Mouse (Mus musculus) midbrain, embryonic 10.5 days (tissue): ENCODE results near the gene Atp6v1f. TPM values are rescaled to one million over a fixed set of nuclear protein-coding genes. Genes with fewer than 3 reads are reported as not detected.

ENCODE experiments used
- DNase-seq: peaks from one replicate; pipeline ENCODE4 v3.0.0-alpha.2; 2017; ENCODE audit warnings: low spot score
- H3K27ac ChIP-seq: fragments of 300-500 bp; sonication (generic); replicated peaks from 2 replicates; pipeline ENCODE4 v1.5.1; 2016; ENCODE audit warnings: mild to moderate bottlenecking
- H3K27me3 ChIP-seq: fragments of 300-500 bp; sonication (generic); 2 replicates; pipeline ENCODE4 v1.6.1; 2016; ENCODE audit warnings: low read depth, mild to moderate bottlenecking; ENCODE audit not compliant: poor library complexity, severe bottlenecking
- H3K36me3 ChIP-seq: fragments of 300-500 bp; sonication (generic); 2 replicates; pipeline ENCODE4 v1.6.1; 2016; ENCODE audit warnings: mild to moderate bottlenecking, moderate library complexity
- H3K4me1 ChIP-seq: fragments of 300-500 bp; sonication (generic); 2 replicates; pipeline ENCODE4 v1.6.1; 2016
- H3K4me3 ChIP-seq: fragments of 300-500 bp; sonication (generic); 2 replicates; pipeline ENCODE4 v1.5.1; 2016; ENCODE audit warnings: mild to moderate bottlenecking, moderate library complexity
- H3K9me3 ChIP-seq: fragments of 300-500 bp; sonication (generic); replicated peaks from 2 replicates; pipeline ENCODE4 v1.6.1; 2016; ENCODE audit warnings: mild to moderate bottlenecking
- WGBS: fragments of 180-500 bp; shearing (Covaris S2); methylation state at CpG from one replicate; pipeline ENCODE4 v1.1.7; 2016; 5-methylcytosine and 5-hydroxymethylcytosine counted together
- polyA plus RNA-seq: library from polyadenylated mRNA; unstranded; fragments of >200 nt; fragmentation: Nextera tagmentation; extraction: Ambion mirVana; gene quantifications from 2 replicates; pipeline ENCODE4 v1.2.1, GENCODE M21; 2016

Gene Atp6v1f
- polyA plus RNA-seq, 1 experiment from 2014 or later, result 202 TPM

- DNase-seq, result peak; percentile 84
- H3K27ac ChIP-seq, result peak overlapping the region; percentile 76
- no peaks in the 10 kb centered on the region for H3K9me3 ChIP-seq
- peaks cover 39% of the 10 kb centered on the region for H3K27me3 ChIP-seq
- H3K36me3 ChIP-seq, result peaks cover 23% of the 10 kb centered on the region
- H3K4me1 ChIP-seq, result peaks cover 18% of the 10 kb centered on the region
- WGBS, result 2% methylated on average over 33 of the region's 33 CpGs
- H3K4me3 ChIP-seq, result peak overlapping the region; percentile 65
Measured at GRCm38 (mm10) chr6:29473941-29474691, 6.6 kb downstream of the Atp6v1f start.

GRCm38 (mm10) chr6:29474736-29475135 is 7.2 kb downstream of the Atp6v1f start:
- 0 out of 2 replicates have a peak overlapping the region, but pooled peaks have one; percentile 65 for H3K4me3 ChIP-seq
- H3K36me3 ChIP-seq, result peaks cover 21% of the 10 kb centered on the region
- no peak overlapping the region for H3K27ac ChIP-seq
- peaks cover 18% of the 10 kb centered on the region for H3K4me1 ChIP-seq
- H3K9me3 ChIP-seq, result no peaks in the 10 kb centered on the region
- H3K27me3 ChIP-seq, result peaks cover 39% of the 10 kb centered on the region
- no peak for DNase-seq
- 48% methylated on average over 2 of the region's 2 CpGs for WGBS

DNA sequence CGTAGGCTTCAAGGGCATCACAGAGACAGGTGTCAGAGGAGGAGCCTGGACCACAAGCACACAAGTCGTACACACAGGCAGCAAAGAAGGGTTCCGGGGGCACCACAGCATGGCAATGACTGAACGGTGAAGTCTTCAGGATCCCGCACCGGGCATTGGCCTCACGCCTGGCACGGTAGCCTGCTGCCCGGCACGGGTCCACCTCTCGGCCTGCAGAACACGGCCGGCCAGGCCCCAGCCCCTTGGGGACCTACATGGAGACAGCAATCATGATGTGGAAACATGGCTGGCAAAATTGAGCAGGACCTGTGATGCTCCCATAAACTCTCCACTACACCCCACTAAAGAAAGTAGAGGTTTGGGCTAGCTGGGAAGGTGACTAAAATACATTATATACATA is 15.2 kb downstream of the Atp6v1f start:
- H3K27ac ChIP-seq, result no peak overlapping the region
- 96% methylated on average over 13 of the region's 13 CpGs for WGBS
- no peak overlapping the region for H3K4me3 ChIP-seq
- no peak for DNase-seq
- no peaks in the 10 kb centered on the region for H3K36me3 ChIP-seq
- peaks cover 13% of the 10 kb centered on the region for H3K4me1 ChIP-seq
- H3K9me3 ChIP-seq, result no peaks in the 10 kb centered on the region
- peaks cover 47% of the 10 kb centered on the region for H3K27me3 ChIP-seq

GRCm38 (mm10) chr6:29484716-29485559 is 17.4 kb downstream of the Atp6v1f start:
- whole genome bisulfite sequencing, result 7% methylated on average over 26 of the region's 26 CpGs
- peak overlapping the region; percentile 56 for H3K4me3 ChIP-seq
- no peaks in the 10 kb centered on the region for H3K9me3 ChIP-seq
- peaks cover 13% of the 10 kb centered on the region for H3K4me1 ChIP-seq
- no peaks in the 10 kb centered on the region for H3K36me3 ChIP-seq
- peaks cover 41% of the 10 kb centered on the region for H3K27me3 ChIP-seq
- H3K27ac ChIP-seq, result no peak overlapping the region; the same call in 1 of the 2 replicates
- peak; percentile 91 for DNase-seq

- DNase-seq, result no peak
- H3K36me3 ChIP-seq, result no peaks in the 10 kb centered on the region
- no peak overlapping the region for H3K4me3 ChIP-seq
- peaks cover 13% of the 10 kb centered on the region for H3K4me1 ChIP-seq
- H3K27me3 ChIP-seq, result peaks cover 50% of the 10 kb centered on the region
- H3K9me3 ChIP-seq, result no peaks in the 10 kb centered on the region
- WGBS, result 48% methylated on average over 2 of the region's 2 CpGs
- H3K27ac ChIP-seq, result no peak overlapping the region
Measured at GRCm38 (mm10) chr6:29485951-29486350, 18.4 kb downstream of the Atp6v1f start.

- 83% methylated on average over 4 of the region's 4 CpGs for WGBS
- Histone ChIP-seq H3K9me3 (no peaks in the 10 kb centered on the region), H3K27me3 (peaks cover 91% of the 10 kb centered on the region), H3K4me3 (no peak overlapping the region), H3K27ac (no peak overlapping the region), H3K4me1 (peaks cover 17% of the 10 kb centered on the region), H3K36me3 (no peaks in the 10 kb centered on the region)
- DNase-seq, result no peak
Measured at GRCm38 (mm10) chr6:29494101-29494500, 26.6 kb downstream of the Atp6v1f start.

- 10% methylated on average over 25 of the region's 25 CpGs for WGBS
- Histone ChIP-seq H3K27ac (no peak overlapping the region), H3K27me3 (peaks cover 78% of the 10 kb centered on the region), H3K4me3 (peak overlapping the region; percentile 29), H3K36me3 (no peaks in the 10 kb centered on the region), H3K4me1 (peaks cover 17% of the 10 kb centered on the region), H3K9me3 (no peaks in the 10 kb centered on the region)
- DNase-seq, result no peak
Measured at GRCm38 (mm10) chr6:29496270-29496669, 28.8 kb downstream of the Atp6v1f start.

DNA sequence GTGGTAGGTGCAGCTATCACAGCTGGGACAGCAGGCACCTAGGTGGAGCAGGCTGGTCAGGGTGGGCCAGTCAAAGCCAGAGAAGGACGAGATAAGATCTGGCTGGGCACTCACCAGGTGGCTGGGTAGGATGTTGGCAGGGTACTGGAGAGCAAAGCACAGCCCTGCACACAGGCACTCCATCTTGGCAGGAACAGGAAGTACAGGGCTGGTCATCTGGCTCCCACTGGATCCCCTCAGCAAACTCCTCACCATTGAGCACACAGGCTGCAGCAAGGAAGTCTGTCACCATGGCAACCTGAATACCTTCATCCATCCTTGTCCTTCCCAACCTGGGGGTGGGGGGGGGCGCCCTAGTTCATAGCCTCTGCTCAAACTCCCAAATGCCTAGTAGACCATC is 30.3 kb downstream of the Atp6v1f start:
- Histone ChIP-seq H3K9me3 (no peaks in the 10 kb centered on the region), H3K4me3 (no peak overlapping the region), H3K36me3 (no peaks in the 10 kb centered on the region), H3K27me3 (peaks cover 63% of the 10 kb centered on the region), H3K27ac (no peak overlapping the region), H3K4me1 (peaks cover 17% of the 10 kb centered on the region)
- DNase-seq, result no peak
- WGBS, result 40% methylated on average over 2 of the region's 2 CpGs

DNA sequence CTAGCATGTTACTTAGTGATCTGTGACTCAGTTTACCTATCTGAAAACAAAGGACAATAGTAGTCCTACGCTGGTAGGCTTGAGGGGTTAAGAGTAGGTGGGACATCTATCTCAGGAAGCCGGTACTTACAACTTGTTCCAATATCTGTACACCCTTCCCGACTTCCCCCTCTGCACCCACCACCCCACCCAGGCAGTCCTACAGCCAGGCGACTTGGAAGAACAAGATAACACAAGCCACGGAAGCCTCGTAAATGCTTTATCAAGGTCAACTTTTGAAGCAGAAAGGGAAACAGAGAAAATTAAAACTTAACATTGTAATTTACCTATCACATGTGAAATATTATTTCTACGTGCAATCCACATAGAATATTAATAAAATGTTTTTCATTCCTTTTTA is 32.7 kb downstream of the Atp6v1f start:
- H3K27me3 ChIP-seq, result peaks cover 50% of the 10 kb centered on the region
- no peak overlapping the region for H3K27ac ChIP-seq
- H3K9me3 ChIP-seq, result no peaks in the 10 kb centered on the region
- no peaks in the 10 kb centered on the region for H3K36me3 ChIP-seq
- 91% methylated on average over 7 of the region's 7 CpGs for WGBS
- H3K4me1 ChIP-seq, result peaks cover 17% of the 10 kb centered on the region
- no peak for DNase-seq
- H3K4me3 ChIP-seq, result no peak overlapping the region

- 85% methylated on average over 6 of the region's 6 CpGs for WGBS
Measured at GRCm38 (mm10) chr6:29500810-29501209, 33.3 kb downstream of the Atp6v1f start.

DNA sequence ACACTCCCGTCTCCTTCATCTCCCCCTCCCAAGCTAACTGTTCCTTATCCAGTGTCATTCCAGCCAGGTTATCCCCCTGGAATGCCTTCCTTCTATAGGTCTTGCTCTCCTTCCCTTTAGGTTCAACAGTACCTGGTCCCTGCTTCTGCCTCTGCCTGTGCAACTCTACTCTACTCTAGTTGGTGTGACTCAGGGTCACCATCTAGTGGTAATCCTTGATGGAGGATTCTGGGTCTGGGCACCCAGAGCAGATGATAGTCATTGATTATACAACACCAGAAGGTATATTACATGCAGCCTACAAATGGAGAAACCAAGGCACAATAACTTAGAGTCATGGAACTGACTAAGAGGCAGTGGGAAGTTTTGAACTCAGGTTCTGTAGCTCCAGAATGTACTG is 34.1 kb downstream of the Atp6v1f start:
- Histone ChIP-seq H3K36me3 (no peaks in the 10 kb centered on the region), H3K4me1 (peaks cover 14% of the 10 kb centered on the region), H3K27ac (no peak overlapping the region), H3K9me3 (no peaks in the 10 kb centered on the region), H3K4me3 (no peak overlapping the region), H3K27me3 (peaks cover 50% of the 10 kb centered on the region)
- WGBS, result 82% methylated on average over 1 of the region's 1 CpGs
- no peak for DNase-seq

More at GRCm38 (mm10) chr6:29500810-29501209, 33.3 kb downstream of the Atp6v1f start:
- Histone ChIP-seq H3K4me1 (peaks cover 16% of the 10 kb centered on the region), H3K27ac (no peak overlapping the region), H3K9me3 (no peaks in the 10 kb centered on the region), H3K27me3 (peaks cover 50% of the 10 kb centered on the region), H3K4me3 (no peak overlapping the region), H3K36me3 (no peaks in the 10 kb centered on the region)
- no peak for DNase-seq

DNA sequence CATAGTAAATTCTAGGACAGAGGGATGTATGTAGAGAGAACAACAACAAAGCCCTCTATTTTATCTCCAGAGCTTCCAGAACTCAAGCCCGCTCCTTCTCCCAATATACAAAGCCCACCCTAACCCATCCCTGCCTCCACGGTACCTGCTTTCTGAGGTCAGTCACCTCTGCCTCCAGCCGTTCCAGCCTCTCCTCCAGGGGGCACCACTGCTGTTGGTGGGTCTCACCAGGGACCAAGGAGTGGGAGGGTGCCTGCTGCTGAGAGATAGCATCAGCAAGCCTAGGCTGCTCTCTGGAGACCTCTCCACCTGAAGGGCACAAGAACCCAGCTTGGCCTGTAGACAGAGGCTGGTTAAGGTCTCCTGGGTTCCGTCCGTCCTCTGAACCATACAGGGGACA is 38.0 kb downstream of the Atp6v1f start:
- WGBS, result 87% methylated on average over 5 of the region's 5 CpGs

DNA sequence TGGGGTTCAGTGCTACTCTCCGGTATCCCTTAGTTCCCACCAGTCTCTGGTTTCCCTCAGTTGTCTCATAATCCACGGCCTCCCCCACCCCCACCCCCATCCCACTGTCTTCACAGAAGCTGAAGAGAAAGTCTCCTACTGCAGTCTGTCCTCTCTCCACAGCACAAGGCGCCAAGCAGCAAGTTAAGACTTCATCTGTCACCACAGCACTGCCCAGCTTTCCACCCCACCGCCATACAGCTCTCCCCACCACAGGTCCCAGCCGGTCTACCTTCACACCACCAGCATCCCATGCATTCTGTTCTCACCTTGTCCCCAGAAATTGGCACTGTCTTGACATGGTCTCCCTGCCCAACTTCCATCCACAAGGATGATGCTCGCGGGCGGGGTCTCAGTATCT is 39.3 kb downstream of the Atp6v1f start:
- Histone ChIP-seq H3K4me3 (peak overlapping the region; percentile 58), H3K27ac (peak overlapping the region; percentile 78), H3K9me3 (no peaks in the 10 kb centered on the region), H3K4me1 (peaks cover 28% of the 10 kb centered on the region), H3K27me3 (peaks cover 73% of the 10 kb centered on the region), H3K36me3 (no peaks in the 10 kb centered on the region)
- DNase-seq, result no peak
- WGBS, result 25% methylated on average over 8 of the region's 8 CpGs

More for the DNA sequence above, 38.0 kb downstream of the Atp6v1f start:
- no peak overlapping the region for H3K4me3 ChIP-seq
- no peak for DNase-seq
- no peak overlapping the region for H3K27ac ChIP-seq
- no peaks in the 10 kb centered on the region for H3K9me3 ChIP-seq
- peaks cover 62% of the 10 kb centered on the region for H3K27me3 ChIP-seq
- peaks cover 28% of the 10 kb centered on the region for H3K4me1 ChIP-seq
- H3K36me3 ChIP-seq, result no peaks in the 10 kb centered on the region
